Mouse (Mus musculus) spleen, postnatal 36 days (tissue): ENCODE results near the gene Fam186a.

Source experiments
- DNase-seq, 2 experiments: peaks; one replicate each; pipeline ENCODE4 v3.0.0; 2022; ENCODE audit warnings: low spot score in 2 of 2, mixed read lengths in 1 of 2

The Fam186a gene

GRCm38 (mm10) chr15:99872543-99872942 lies 94.3 kb downstream of the Fam186a start:
- no peak for DNase-seq
